Mouse (Mus musculus): ENCODE results near the gene Mpi. TPM values are rescaled to one million over a fixed set of nuclear protein-coding genes. Genes with fewer than 3 reads are reported as not detected.

Mpi gene
- total and polyA plus RNA-seq, 3 experiments = 28.2 to 37.3 (median 28.6) TPM

- in situ Hi-C loops (cut with MboI; ENCODE audit: low pct_ligation_motif_present, low pct_unique_long_range_greater_than_20kb, low sequenced_read_pairs) (loop anchor here (5.0 kb wide), 1 partner anchor 129 kb away; the partner anchor contains the start of gene Csk), dilution Hi-C loops (cut with MboI; ENCODE audit: extremely low pct_ligation_motif_present, extremely low pct_unique_long_range_greater_than_20kb, low sequenced_read_pairs) (no loop called here)
- Histone ChIP-seq H3K27ac (ENCODE audit: insufficient read depth, low read depth) (no peak overlapping the region), H3K4me1 (ENCODE audit: control insufficient read depth in 1 of 2, insufficient read depth in 2 of 2) (peaks cover 0 to 40% of the 10 kb centered on the region in 2 experiments; a peak in 2 of 4 replicates), H3K9ac (ENCODE audit: insufficient read depth, low read depth) (peak overlapping the region; percentile 90), H3K79me2 (replicated peaks; ENCODE audit: control insufficient read depth, extremely low read depth, insufficient read depth, poor library complexity, severe bottlenecking) (peaks cover 57% of the 10 kb centered on the region), H3K9me3 (replicated peaks; ENCODE audit: low read length) (no peaks in the 10 kb centered on the region), H3K27me3 (replicated peaks) (no peaks in the 10 kb centered on the region), H3K4me2 (ENCODE audit: insufficient read depth, low read depth, poor library complexity, severe bottlenecking) (peak overlapping the region; percentile 97), H3K36me3 (replicated peaks in 1 of 2; ENCODE audit: control insufficient read depth in 1 of 2, insufficient read depth in 1 of 2, low read length in 1 of 2) (peaks cover 0 to 13% of the 10 kb centered on the region in 2 experiments), H3K4me3 (replicated peaks in 1 of 3; ENCODE audit: low read depth in 2 of 3, low read length in 2 of 3, poor library complexity in 1 of 3) (peak overlapping the region in 2 of 3 experiments; percentile 88 to 89)
- no peak for DNase-seq (ENCODE audit: extremely low read depth)
- TF ChIP-seq CTCF (conservative IDR thresholded peaks at IDR 0.05 in 1 of 2, IDR thresholded peaks at IDR 0.05 in 1 of 2; ENCODE audit: low read depth in 2 of 2, low read length in 2 of 2) (no peak), GABPA (IDR thresholded peaks at IDR 0.05; ENCODE audit: insufficient replicate concordance, low read depth, low read length) (no peak), EP300 (IDR thresholded peaks at IDR 0.05; ENCODE audit: low read length) (no peak), POLR2AphosphoS2 (IDR thresholded peaks at IDR 0.05; ENCODE audit: low read depth, low read length) (no peak), MAZ (IDR thresholded peaks at IDR 0.05; ENCODE audit: low read depth, low read length) (no peak), POLR2A (IDR thresholded peaks at IDR 0.05; ENCODE audit: low read depth, low read length) (no peak), ZC3H11A (IDR thresholded peaks at IDR 0.05; ENCODE audit: low read depth, low read length) (no peak), IRF4 (IDR thresholded peaks at IDR 0.05; ENCODE audit: low read depth, low read length) (no peak), UBTF (IDR thresholded peaks at IDR 0.05; ENCODE audit: low read depth, low read length) (no peak), MAX (IDR thresholded peaks at IDR 0.05; ENCODE audit: low read length) (no peak), PAX5 (IDR thresholded peaks at IDR 0.05; ENCODE audit: low read length) (no peak), ETS1 (conservative IDR thresholded peaks at IDR 0.05; ENCODE audit: low read depth, low read length) (no peak), ELF1 (IDR thresholded peaks at IDR 0.05; ENCODE audit: low read depth, low read length) (no peak), RAD21 (IDR thresholded peaks at IDR 0.05; ENCODE audit: low read depth, low read length) (no peak), NRF1 (IDR thresholded peaks at IDR 0.05; ENCODE audit: low read depth, low read length) (no peak), ZKSCAN1 (IDR thresholded peaks at IDR 0.05; ENCODE audit: borderline replicate concordance, low read depth, low read length) (no peak), TBP (conservative IDR thresholded peaks at IDR 0.05; ENCODE audit: low read depth, low read length) (no peak), HCFC1 (IDR thresholded peaks at IDR 0.05; ENCODE audit: low read depth, low read length) (no peak), USF1 (IDR thresholded peaks at IDR 0.05; ENCODE audit: low read depth, low read length) (no peak), BHLHE40 (IDR thresholded peaks at IDR 0.05; ENCODE audit: low read depth, low read length) (no peak)
These were observed 29.7 kb downstream of the Mpi start for GRCm38 (mm10) chr9:57522861-57523246.

DNA sequence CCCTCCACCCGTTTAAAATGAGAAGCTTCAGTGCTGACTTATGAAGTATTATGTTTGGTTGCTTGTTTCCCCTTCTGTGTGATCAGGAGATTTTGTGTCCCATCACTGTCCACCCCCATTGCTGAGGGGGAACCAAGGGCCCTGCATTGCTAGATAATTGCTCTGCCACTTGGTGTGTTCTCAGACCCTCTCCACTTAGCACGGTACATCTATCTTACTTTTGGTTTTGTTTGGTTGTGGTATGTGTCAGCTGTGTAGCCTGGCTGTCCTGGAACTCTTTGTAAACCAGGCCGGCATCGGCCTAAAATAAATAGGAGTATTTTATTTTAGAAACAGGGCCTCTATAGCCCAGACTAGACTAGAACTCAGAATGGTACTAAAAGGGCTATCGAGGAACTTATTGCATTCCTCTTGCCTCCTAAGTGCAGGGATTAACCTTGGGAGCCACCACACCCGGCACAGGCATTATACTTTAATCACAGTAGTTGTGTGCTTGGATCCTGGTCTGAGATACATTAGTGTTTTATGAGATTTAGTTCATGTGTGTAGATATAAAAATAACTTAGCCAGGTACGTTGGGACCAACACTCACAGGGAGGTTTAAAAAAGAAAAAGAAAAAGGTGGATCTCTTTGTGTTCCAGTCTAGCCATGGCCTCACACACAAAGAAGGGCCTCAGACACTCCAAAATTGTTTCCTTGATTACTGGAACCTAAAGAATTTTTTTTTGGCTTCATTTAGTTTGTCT, 30.3 kb downstream of the Mpi start:
- TF ChIP-seq SIN3A (IDR thresholded peaks at IDR 0.05; ENCODE audit: low read length) (peak; percentile 66), MXI1 (IDR thresholded peaks at IDR 0.05; ENCODE audit: low read depth, low read length) (no peak)
- H3K27ac ChIP-seq (ENCODE audit: insufficient read depth, low read depth) = no peak overlapping the region
- peaks cover 0 to 41% of the 10 kb centered on the region in 2 experiments; a peak in 2 of 4 replicates for H3K4me1 ChIP-seq (ENCODE audit: control insufficient read depth in 1 of 2, insufficient read depth in 2 of 2)
- in situ Hi-C loops (cut with MboI; ENCODE audit: low pct_ligation_motif_present, low pct_unique_long_range_greater_than_20kb, low sequenced_read_pairs) (loop anchor here (5.0 kb wide), 1 partner anchor 130 kb away; the partner anchor contains the start of gene Csk), dilution Hi-C loops (cut with MboI; ENCODE audit: extremely low pct_ligation_motif_present, extremely low pct_unique_long_range_greater_than_20kb, low sequenced_read_pairs) (no loop called here)
- H3K4me2 ChIP-seq (ENCODE audit: insufficient read depth, low read depth, poor library complexity, severe bottlenecking) = peak overlapping the region; percentile 97
- DNase-seq (ENCODE audit: extremely low read depth) = no peak
- H3K79me2 ChIP-seq (replicated peaks; ENCODE audit: control insufficient read depth, extremely low read depth, insufficient read depth, poor library complexity, severe bottlenecking) = peaks cover 54% of the 10 kb centered on the region
- H3K9me3 ChIP-seq (replicated peaks; ENCODE audit: low read length) = no peaks in the 10 kb centered on the region
- peak overlapping the region; percentile 88 to 99 (median 89) for H3K4me3 ChIP-seq (replicated peaks in 1 of 3; ENCODE audit: low read depth in 2 of 3, low read length in 2 of 3, poor library complexity in 1 of 3)
- H3K36me3 ChIP-seq (replicated peaks in 1 of 2; ENCODE audit: control insufficient read depth in 1 of 2, insufficient read depth in 1 of 2, low read length in 1 of 2) = peaks cover 0 to 12% of the 10 kb centered on the region in 2 experiments
- H3K9ac ChIP-seq (ENCODE audit: insufficient read depth, low read depth) = peak overlapping the region; percentile 90
- no peaks in the 10 kb centered on the region for H3K27me3 ChIP-seq (replicated peaks)
